Mouse (Mus musculus): Measurements from ENCODE around the gene Ptpn7.
"Not testable (repeated sequence)": the region's sequence is repeated elsewhere in the genome, so short reads cannot be mapped to it uniquely, and the experiment has no call there.

Ptpn7 gene

GRCm38 (mm10) chr1:135185936-135186335 is 53.4 kb downstream of the Ptpn7 start:
- DNase-seq (ENCODE audit: low read depth, low spot score): no peak

GRCm38 (mm10) chr1:135186427-135186826 is 53.9 kb downstream of the Ptpn7 start:
- no peak for DNase-seq (ENCODE audit: low read depth, low spot score)

- DNase-seq (ENCODE audit: low read depth, low spot score): not testable (repeated sequence)
Measured at GRCm38 (mm10) chr1:135187016-135187415, 54.5 kb downstream of the Ptpn7 start.

- peak; percentile 98 for DNase-seq (ENCODE audit: low read depth, low spot score)
Measured at GRCm38 (mm10) chr1:135188197-135188596, 55.7 kb downstream of the Ptpn7 start.

- no peak for DNase-seq (ENCODE audit: low read depth, low spot score)
Measured at GRCm38 (mm10) chr1:135189186-135189585, 56.7 kb downstream of the Ptpn7 start.

GRCm38 (mm10) chr1:135194335-135194734 is 61.8 kb downstream of the Ptpn7 start:
- not testable (repeated sequence) for DNase-seq (ENCODE audit: low read depth, low spot score)
